Mouse (Mus musculus) G1E (cell line): ENCODE measurements around the gene Plekhj1. TPM values are rescaled to one million over a fixed set of nuclear protein-coding genes. Genes with fewer than 3 reads are reported as not detected.
A peak's percentile ranks its signal among the peaks of the same experiment; 100 is the strongest.

Source experiments
- ATAC-seq: 2 replicates; pipeline ENCODE4 v1.8.0; 2016; ENCODE audit warnings: mild to moderate bottlenecking; ENCODE audit not compliant: insufficient number of reproducible peaks, poor library complexity, low FRiP score, severe bottlenecking; ENCODE audit errors: extremely low read depth
- DNase-seq: peaks from one replicate; pipeline ENCODE4 v3.0.0; 2012; ENCODE audit warnings: low spot score
- H3K27me3 ChIP-seq: 2 replicates; pipeline ENCODE4 v1.6.1; 2012; ENCODE audit warnings: mild to moderate bottlenecking, low read length, inconsistent platforms; ENCODE audit not compliant: insufficient read depth
- H3K36me3 ChIP-seq: replicated peaks from 2 replicates; pipeline ENCODE3; 2012; ENCODE audit warnings: mild to moderate bottlenecking, inconsistent platforms
- H3K4me1 ChIP-seq: 2 replicates; pipeline ENCODE4 v1.6.1; 2012; ENCODE audit warnings: low read depth, low read length, inconsistent platforms, mixed read lengths; ENCODE audit not compliant: insufficient read depth
- H3K4me3 ChIP-seq: 2 replicates; pipeline ENCODE4 v1.5.1; 2012; ENCODE audit warnings: low read depth, mild to moderate bottlenecking, inconsistent platforms, low read length, moderate library complexity, mixed read lengths
- H3K9me3 ChIP-seq: replicated peaks from 2 replicates; pipeline ENCODE4 v1.6.1; 2012; ENCODE audit warnings: inconsistent platforms
- CTCF ChIP-seq: IDR thresholded peaks from 2 replicates; pipeline ENCODE4 v1.5.1; 2012; ENCODE audit warnings: low read depth, low read length, inconsistent platforms, mixed read lengths
- GATA1 ChIP-seq: IDR thresholded peaks from 2 replicates; pipeline ENCODE4 v1.6.1; 2012; ENCODE audit warnings: borderline replicate concordance, low read length, inconsistent platforms, mixed read lengths
- GATA2 ChIP-seq: IDR thresholded peaks from 2 replicates; pipeline ENCODE4 v1.6.1; 2012; ENCODE audit warnings: low read depth, low read length, inconsistent platforms, borderline replicate concordance
- POLR2AphosphoS5 ChIP-seq: IDR thresholded peaks from 2 replicates; pipeline ENCODE4 v1.6.1; 2012; ENCODE audit warnings: low read depth, low read length, inconsistent platforms; ENCODE audit not compliant: insufficient replicate concordance
- TAL1 ChIP-seq: conservative IDR thresholded peaks from 2 replicates; pipeline ENCODE4 v1.6.1; 2012; ENCODE audit warnings: low read depth, low read length, inconsistent platforms, mixed read lengths
- polyA plus RNA-seq: library from polyadenylated mRNA; stranded (reverse); fragments of >175 nt; gene quantifications from 2 replicates; pipeline ENCODE4 v1.2.3, GENCODE M21; 2012
- total RNA-seq, 2 experiments: library from RNA; stranded (forward) in 1 of 2; stranded (reverse) in 1 of 2; fragments of 200-1000 nt in 1 of 2; fragments of >200 nt in 1 of 2; fragmentation: Nextera tagmentation in 1 of 2; gene quantifications; 2 replicates each; pipeline ENCODE4 v1.2.3; 2014 to 2017

Gene Plekhj1
- total and polyA plus RNA-seq, 3 experiments: 68.0 to 325 (median 122) TPM

- no peak for TF ChIP-seq GATA2
- no peak for TF ChIP-seq TAL1
- no peak for TF ChIP-seq GATA1
- no peak for TF ChIP-seq CTCF
- TF ChIP-seq POLR2AphosphoS5: no peak
- no peaks in the 10 kb centered on the region for H3K9me3 ChIP-seq
- ATAC-seq (no peak), DNase-seq (no peak)
- peaks cover 8% of the 10 kb centered on the region for H3K27me3 ChIP-seq
- H3K4me3 ChIP-seq: no peak overlapping the region
- H3K36me3 ChIP-seq: no peaks in the 10 kb centered on the region
- peaks cover 38% of the 10 kb centered on the region for H3K4me1 ChIP-seq
Measured at GRCm38 (mm10) chr10:80748609-80749008, 49.8 kb downstream of the Plekhj1 start.

GRCm38 (mm10) chr10:80747410-80747809, 51.0 kb downstream of the Plekhj1 start:
- no peak for ATAC-seq
- Histone ChIP-seq H3K27me3 (peaks cover 8% of the 10 kb centered on the region), H3K4me1 (peaks cover 37% of the 10 kb centered on the region), H3K4me3 (no peak overlapping the region), H3K9me3 (no peaks in the 10 kb centered on the region), H3K36me3 (no peaks in the 10 kb centered on the region)
- peak; percentile 93 for TF ChIP-seq CTCF
- TF ChIP-seq GATA1: no peak
- peak; percentile 41 for DNase-seq

Other genes with a start within 250 kb of the Plekhj1 start
Only the 20 nearest of the 27 such genes appear.
- gene Adat3, start 195.7 kb downstream of the Plekhj1 start, total RNA-seq (2014; fragmentation: Nextera tagmentation): not detected in 2 replicates
- gene Adat3, start 195.7 kb downstream of the Plekhj1 start, total RNA-seq (2017): 1.2 and 1.6 TPM in 2 replicates
- gene Adat3, start 195.7 kb downstream of the Plekhj1 start, polyA plus RNA-seq: 19.4 and 23.5 TPM in 2 replicates
- gene Gm49322, start 192.6 kb downstream of the Plekhj1 start, total RNA-seq (2014; fragmentation: Nextera tagmentation): 1.1 and 2.2 TPM in 2 replicates
- gene Gm49322, start 192.6 kb downstream of the Plekhj1 start, total RNA-seq (2017): 0.82 and 1.2 TPM in 2 replicates
- 2.4 and 2.8 TPM in 2 replicates for gene Gm49322, start 192.6 kb downstream of the Plekhj1 start, polyA plus RNA-seq
- 91.3 and 110 TPM in 2 replicates for gene Csnk1g2, start 175.8 kb downstream of the Plekhj1 start, total RNA-seq (2014; fragmentation: Nextera tagmentation)
- gene Csnk1g2, start 175.8 kb downstream of the Plekhj1 start, total RNA-seq (2017): 189 and 193 TPM in 2 replicates
- gene Csnk1g2, start 175.8 kb downstream of the Plekhj1 start, polyA plus RNA-seq: 470 and 513 TPM in 2 replicates
- gene Btbd2, start 141.6 kb downstream of the Plekhj1 start, total RNA-seq (2014; fragmentation: Nextera tagmentation): 11.1 and 19.7 TPM in 2 replicates
- 17.9 and 19.2 TPM in 2 replicates for gene Btbd2, start 141.6 kb downstream of the Plekhj1 start, total RNA-seq (2017)
- 96.3 and 102 TPM in 2 replicates for gene Btbd2, start 141.6 kb downstream of the Plekhj1 start, polyA plus RNA-seq
- gene Mknk2, start 120.5 kb downstream of the Plekhj1 start, total RNA-seq (2014; fragmentation: Nextera tagmentation): 127 and 140 TPM in 2 replicates
- 70.4 and 72.2 TPM in 2 replicates for gene Mknk2, start 120.5 kb downstream of the Plekhj1 start, total RNA-seq (2017)
- 455 and 521 TPM in 2 replicates for gene Mknk2, start 120.5 kb downstream of the Plekhj1 start, polyA plus RNA-seq
- gene Mob3a, start 96.6 kb downstream of the Plekhj1 start, total RNA-seq (2014; fragmentation: Nextera tagmentation): 44.4 and 52.8 TPM in 2 replicates
- 53.8 and 61.8 TPM in 2 replicates for gene Mob3a, start 96.6 kb downstream of the Plekhj1 start, total RNA-seq (2017)
- gene Mob3a, start 96.6 kb downstream of the Plekhj1 start, polyA plus RNA-seq: 45.8 and 54.2 TPM in 2 replicates
- 2.3 and 7.4 TPM in 2 replicates for gene Izumo4, start 96.4 kb downstream of the Plekhj1 start, total RNA-seq (2014; fragmentation: Nextera tagmentation)
- gene Izumo4, start 96.4 kb downstream of the Plekhj1 start, total RNA-seq (2017): 5.9 and 10.3 TPM in 2 replicates
- 7.5 and 8.2 TPM in 2 replicates for gene Izumo4, start 96.4 kb downstream of the Plekhj1 start, polyA plus RNA-seq
- 121 and 133 TPM in 2 replicates for gene Ap3d1, start 56.4 kb downstream of the Plekhj1 start, total RNA-seq (2014; fragmentation: Nextera tagmentation)
- gene Ap3d1, start 56.4 kb downstream of the Plekhj1 start, total RNA-seq (2017): 72.3 and 88.3 TPM in 2 replicates
- gene Ap3d1, start 56.4 kb downstream of the Plekhj1 start, polyA plus RNA-seq: 37.4 and 39.4 TPM in 2 replicates
- 95.3 and 105 TPM in 2 replicates for gene Dot1l, start 43.4 kb downstream of the Plekhj1 start, total RNA-seq (2014; fragmentation: Nextera tagmentation)
- 8.7 and 9.0 TPM in 2 replicates for gene Dot1l, start 43.4 kb downstream of the Plekhj1 start, total RNA-seq (2017)
- 118 and 121 TPM in 2 replicates for gene Dot1l, start 43.4 kb downstream of the Plekhj1 start, polyA plus RNA-seq
- 142 and 172 TPM in 2 replicates for gene Sf3a2, start 428 bp downstream of the Plekhj1 start, total RNA-seq (2014; fragmentation: Nextera tagmentation)
- 8.7 and 9.9 TPM in 2 replicates for gene Sf3a2, start 428 bp downstream of the Plekhj1 start, total RNA-seq (2017)
- gene Sf3a2, start 428 bp downstream of the Plekhj1 start, polyA plus RNA-seq: 652 and 920 TPM in 2 replicates
- 1.7 and 1.8 TPM in 2 replicates for gene Amh, start 6.6 kb upstream of the Plekhj1 start, total RNA-seq (2014; fragmentation: Nextera tagmentation)
- 0.17 and 0.27 TPM in 2 replicates for gene Amh, start 6.6 kb upstream of the Plekhj1 start, total RNA-seq (2017)
- 1.6 and 1.8 TPM in 2 replicates for gene Amh, start 6.6 kb upstream of the Plekhj1 start, polyA plus RNA-seq
- not detected in 2 replicates for gene Jsrp1, start 14.9 kb upstream of the Plekhj1 start, total RNA-seq (2014; fragmentation: Nextera tagmentation)
- gene Jsrp1, start 14.9 kb upstream of the Plekhj1 start, total RNA-seq (2017): not detected in 2 replicates
- 0.07 and 0.09 TPM in 2 replicates for gene Jsrp1, start 14.9 kb upstream of the Plekhj1 start, polyA plus RNA-seq
- 310 and 444 TPM in 2 replicates for gene Oaz1, start 28.0 kb upstream of the Plekhj1 start, total RNA-seq (2014; fragmentation: Nextera tagmentation)
- 228 and 347 TPM in 2 replicates for gene Oaz1, start 28.0 kb upstream of the Plekhj1 start, total RNA-seq (2017)
- 1,655 and 2,091 TPM in 2 replicates for gene Oaz1, start 28.0 kb upstream of the Plekhj1 start, polyA plus RNA-seq
- not detected in 2 replicates for gene Lingo3, start 45.4 kb upstream of the Plekhj1 start, total RNA-seq (2014; fragmentation: Nextera tagmentation)
- 0.05 and 0.06 TPM in 2 replicates for gene Lingo3, start 45.4 kb upstream of the Plekhj1 start, total RNA-seq (2017)
- not detected in 2 replicates for gene Lingo3, start 45.4 kb upstream of the Plekhj1 start, polyA plus RNA-seq
- gene Lsm7, start 56.6 kb upstream of the Plekhj1 start, total RNA-seq (2014; fragmentation: Nextera tagmentation): 51.2 and 53.5 TPM in 2 replicates
- gene Lsm7, start 56.6 kb upstream of the Plekhj1 start, total RNA-seq (2017): 282 and 373 TPM in 2 replicates
- 226 and 269 TPM in 2 replicates for gene Lsm7, start 56.6 kb upstream of the Plekhj1 start, polyA plus RNA-seq
- gene Sppl2b, start 56.6 kb upstream of the Plekhj1 start, total RNA-seq (2014; fragmentation: Nextera tagmentation): 46.0 and 55.1 TPM in 2 replicates
- 18.0 and 22.1 TPM in 2 replicates for gene Sppl2b, start 56.6 kb upstream of the Plekhj1 start, total RNA-seq (2017)
- 76.6 and 92.5 TPM in 2 replicates for gene Sppl2b, start 56.6 kb upstream of the Plekhj1 start, polyA plus RNA-seq
- not detected in 2 replicates for gene Tmprss9, start 73.2 kb upstream of the Plekhj1 start, total RNA-seq (2014; fragmentation: Nextera tagmentation)
- gene Tmprss9, start 73.2 kb upstream of the Plekhj1 start, total RNA-seq (2017): 0.05 and 0.06 TPM in 2 replicates
- gene Tmprss9, start 73.2 kb upstream of the Plekhj1 start, polyA plus RNA-seq: 0.02 TPM in 1 of 2 replicates, not detected in the other
- 34.0 and 51.2 TPM in 2 replicates for gene Timm13, start 102.3 kb upstream of the Plekhj1 start, total RNA-seq (2014; fragmentation: Nextera tagmentation)
- 70.4 and 75.5 TPM in 2 replicates for gene Timm13, start 102.3 kb upstream of the Plekhj1 start, total RNA-seq (2017)
- gene Timm13, start 102.3 kb upstream of the Plekhj1 start, polyA plus RNA-seq: 295 and 345 TPM in 2 replicates
- 3.0 and 3.1 TPM in 2 replicates for gene Lmnb2, start 119.6 kb upstream of the Plekhj1 start, total RNA-seq (2014; fragmentation: Nextera tagmentation)
- 4.8 and 5.5 TPM in 2 replicates for gene Lmnb2, start 119.6 kb upstream of the Plekhj1 start, total RNA-seq (2017)
- gene Lmnb2, start 119.6 kb upstream of the Plekhj1 start, polyA plus RNA-seq: 10.2 and 11.9 TPM in 2 replicates
- gene Gadd45b, start 131.4 kb upstream of the Plekhj1 start, total RNA-seq (2014; fragmentation: Nextera tagmentation): 2.1 and 5.7 TPM in 2 replicates
- 1.1 and 1.9 TPM in 2 replicates for gene Gadd45b, start 131.4 kb upstream of the Plekhj1 start, total RNA-seq (2017)
- gene Gadd45b, start 131.4 kb upstream of the Plekhj1 start, polyA plus RNA-seq: 2.8 and 3.7 TPM in 2 replicates